Mouse (Mus musculus) layer of hippocampus, adult 6 months (tissue): ENCODE results near the gene Aplp2. TPM values are rescaled to one million over a fixed set of nuclear protein-coding genes. Genes with fewer than 3 reads are reported as not detected.

ENCODE experiments used
- long read RNA-seq, 2 experiments: library from polyadenylated mRNA; unstranded; transcript quantifications; one replicate each; pipeline ENCODE4 v2.0.0; 2019 to 2020
- polyA plus RNA-seq: library from polyadenylated mRNA; unstranded; fragments of <200 nt; fragmentation: Nextera tagmentation; gene quantifications from 2 replicates; pipeline ENCODE4 v1.2.3, GENCODE M21; 2021

Gene Aplp2
- 160 and 190 TPM in 2 replicates for polyA plus RNA-seq
- long read RNA-seq, experiment 1, transcript Aplp2-209 (16 exons, 3,462 nt): major isoform, 13 of 322 reads
- long read RNA-seq, experiment 1, transcript Aplp2-201 (17 exons, 3,634 nt): minor isoform, 9 of 322 reads
- long read RNA-seq, experiment 1, transcript Aplp2-207 (4 exons, 1,877 nt): minor isoform, 7 of 322 reads
- long read RNA-seq, experiment 1, transcript Aplp2-202 (17 exons, 3,504 nt): major isoform, 13 of 322 reads
- long read RNA-seq, experiment 1, partial matches to known transcripts: 183 of 322 reads
- long read RNA-seq, experiment 1, other reads (novel, unspliced or antisense): 97 of 322 reads
- long read RNA-seq, experiment 2, transcript Aplp2-209 (16 exons, 3,462 nt): minor isoform, 107 of 1,445 reads
- long read RNA-seq, experiment 2, transcript Aplp2-202 (17 exons, 3,504 nt): major isoform, 276 of 1,445 reads
- long read RNA-seq, experiment 2, transcript Aplp2-207 (4 exons, 1,877 nt): minor isoform, 33 of 1,445 reads
- long read RNA-seq, experiment 2, transcript Aplp2-201 (17 exons, 3,634 nt): minor isoform, 90 of 1,445 reads
- long read RNA-seq, experiment 2, partial matches to known transcripts: 160 of 1,445 reads
- long read RNA-seq, experiment 2, other reads (novel, unspliced or antisense): 778 of 1,445 reads

GRCm38 (mm10) chr9:31211690-31212499 is at the start of gene Aplp2:
Aplp2 (minus strand) TSS chr9:31211815.

DNA sequence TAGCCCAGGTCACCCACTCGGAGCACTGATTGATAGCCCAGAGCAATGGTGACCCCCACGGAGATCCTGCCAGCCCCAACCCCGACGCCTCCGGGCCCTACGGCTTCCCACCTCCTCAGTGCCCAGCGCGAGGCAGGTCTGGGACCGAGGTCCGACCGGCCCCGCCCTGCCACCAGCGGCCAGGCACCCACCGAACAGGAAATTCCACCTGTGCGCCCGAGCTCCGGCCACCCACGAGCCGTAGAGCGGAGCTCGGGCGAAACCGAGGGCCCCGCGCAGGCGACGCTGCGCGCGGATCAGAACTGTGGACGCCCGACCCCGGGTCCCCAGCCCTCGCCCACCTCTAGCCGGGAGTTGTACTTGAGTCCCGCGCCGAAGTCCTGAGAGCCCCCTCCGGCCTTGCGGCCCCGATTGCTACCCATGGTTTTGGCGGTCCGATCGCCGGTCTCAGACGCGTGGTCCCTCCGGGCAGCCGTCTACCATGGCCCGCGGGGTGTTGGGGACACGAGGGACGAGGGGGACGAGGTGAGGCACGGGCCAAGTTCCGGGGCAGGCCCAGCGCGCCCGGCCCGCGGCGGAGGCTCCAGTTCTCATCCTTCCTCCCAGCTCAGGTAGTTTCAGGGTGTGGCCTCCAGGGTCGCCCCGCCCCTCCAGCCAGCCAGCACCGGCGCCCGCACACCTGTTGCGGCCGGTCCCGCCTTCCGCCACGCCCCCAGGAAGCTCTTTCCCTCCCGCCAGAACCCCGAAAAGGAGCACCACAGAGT is 80.2 kb downstream of the Aplp2 start, which contains the start of gene St14:
Gene St14, minus strand, starts transcription at position 649 of the 764 bp plus-strand sequence.

Other genes starting within 250 kb of the Aplp2 start
- gene Zbtb44, start 181.2 kb downstream of the Aplp2 start, polyA plus RNA-seq: 3.0 and 4.2 TPM in 2 replicates
- gene St14, start 80.0 kb downstream of the Aplp2 start, polyA plus RNA-seq: 0.39 and 0.60 TPM in 2 replicates
- 11.1 and 12.3 TPM in 2 replicates for gene Prdm10, start 68.7 kb upstream of the Aplp2 start, polyA plus RNA-seq
- gene Nfrkb, start 174.4 kb upstream of the Aplp2 start, polyA plus RNA-seq: 7.5 and 11.9 TPM in 2 replicates